Mouse (Mus musculus): ENCODE data around the gene Cox14. TPM values are rescaled to one million over a fixed set of nuclear protein-coding genes. Genes with fewer than 3 reads are reported as not detected.

The Cox14 gene
- total and polyA plus RNA-seq, 3 experiments = 215 to 358 (median 236) TPM

DNA sequence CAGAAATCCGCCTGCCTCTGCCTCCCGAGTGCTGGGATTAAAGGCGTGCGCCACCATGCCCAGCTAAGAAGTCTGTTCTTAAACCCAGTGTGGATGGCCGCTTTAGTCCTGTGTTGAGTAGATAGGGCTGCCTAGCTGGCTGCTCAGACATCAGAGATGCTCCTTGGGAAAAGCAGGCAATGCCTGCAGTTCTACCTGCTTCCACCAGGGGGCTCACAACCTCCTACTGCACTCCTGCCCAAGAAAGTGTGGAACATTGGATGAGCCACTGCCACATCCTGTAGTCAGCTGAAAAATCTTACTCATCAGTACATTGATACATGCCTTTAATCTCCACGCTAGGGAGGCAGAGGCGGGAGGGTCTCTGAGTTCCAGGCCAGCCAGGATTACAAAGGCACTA lies 10.6 kb upstream of the Cox14 start:
- no peaks in the 10 kb centered on the region for H3K27me3 ChIP-seq (ENCODE audit: control insufficient read depth, insufficient read depth, low read length)
- no peak overlapping the region for H3K4me3 ChIP-seq
- H3K27ac ChIP-seq = no peak overlapping the region
- no peaks in the 10 kb centered on the region for H3K79me2 ChIP-seq (replicated peaks; ENCODE audit: control insufficient read depth, insufficient read depth, low read length)
- TF ChIP-seq CTCF (IDR thresholded peaks at IDR 0.05) (peak; percentile 93), POLR2A (IDR thresholded peaks at IDR 0.05; ENCODE audit: insufficient read depth, low read depth, low read length) (no peak), EP300 (IDR thresholded peaks at IDR 0.05; ENCODE audit: insufficient read depth, low read depth, low read length) (peak; percentile 90)
- no peak overlapping the region for H3K9ac ChIP-seq (ENCODE audit: low read depth, low read length)
- WGBS = 47% methylated on average over 7 of the region's 7 CpGs
- DNase-seq = peak; percentile 79 to 80
- no peaks in the 10 kb centered on the region for H3K36me3 ChIP-seq (ENCODE audit: control insufficient read depth, insufficient read depth, low read length)
- intact Hi-C loops (cut with DNase I) = loop anchor here (1.0 to 5.0 kb wide), 2 partner anchors 63 to 192 kb away; no protein-coding TSS in a partner anchor
- H3K4me1 ChIP-seq (ENCODE audit: control insufficient read depth, insufficient read depth, low read length) = peaks cover 6% of the 10 kb centered on the region

DNA sequence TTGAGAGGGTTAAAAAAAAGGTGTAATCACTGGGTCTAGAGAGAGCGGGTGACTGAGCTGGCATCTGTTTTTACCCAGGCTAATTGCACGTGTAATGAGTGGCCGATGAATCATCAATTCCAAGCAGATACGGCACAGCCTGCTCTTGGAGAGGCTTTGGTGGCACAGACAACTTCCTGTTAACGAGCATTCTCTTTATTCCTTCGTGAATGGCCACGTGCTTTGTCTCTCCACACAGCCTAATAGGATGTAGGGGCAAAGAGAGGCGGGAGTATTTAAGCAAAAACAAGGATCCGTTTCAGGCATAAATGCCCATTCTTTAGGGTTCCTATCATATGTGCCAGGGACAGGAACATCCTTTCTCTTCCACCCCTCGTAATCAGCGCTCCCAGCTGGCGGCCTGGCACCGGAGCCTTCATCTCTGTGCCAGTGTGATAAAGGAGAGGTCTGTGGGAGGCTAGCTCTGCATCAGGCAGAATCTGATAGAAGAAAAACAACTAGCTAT lies 10.0 kb upstream of the Cox14 start:
- Histone ChIP-seq H3K4me1 (ENCODE audit: control insufficient read depth, insufficient read depth, low read length) (peaks cover 6% of the 10 kb centered on the region), H3K36me3 (ENCODE audit: control insufficient read depth, insufficient read depth, low read length) (no peaks in the 10 kb centered on the region), H3K79me2 (replicated peaks; ENCODE audit: control insufficient read depth, insufficient read depth, low read length) (no peaks in the 10 kb centered on the region), H3K4me3 (no peak overlapping the region), H3K27ac (no peak overlapping the region), H3K27me3 (ENCODE audit: control insufficient read depth, insufficient read depth, low read length) (no peaks in the 10 kb centered on the region), H3K9ac (ENCODE audit: low read depth, low read length) (no peak overlapping the region)
- 39% methylated on average over 13 of the region's 13 CpGs for WGBS
- no peak for DNase-seq
- intact Hi-C loops (cut with DNase I) = loop anchor here (1.0 kb wide), 1 partner anchor 63 kb away; no protein-coding TSS in a partner anchor
- no peak for TF ChIP-seq EP300 (IDR thresholded peaks at IDR 0.05; ENCODE audit: insufficient read depth, low read depth, low read length)
- TF ChIP-seq CTCF (IDR thresholded peaks at IDR 0.05) = no peak
- no peak for TF ChIP-seq POLR2A (IDR thresholded peaks at IDR 0.05; ENCODE audit: insufficient read depth, low read depth, low read length)

- Histone ChIP-seq H3K36me3 (ENCODE audit: control insufficient read depth, insufficient read depth, low read length) (no peaks in the 10 kb centered on the region), H3K4me1 (ENCODE audit: control insufficient read depth, insufficient read depth, low read length) (peaks cover 6% of the 10 kb centered on the region), H3K4me3 (no peak overlapping the region), H3K27me3 (ENCODE audit: control insufficient read depth, insufficient read depth, low read length) (no peaks in the 10 kb centered on the region), H3K9ac (ENCODE audit: low read depth, low read length) (0 out of 2 replicates have a peak overlapping the region, but pooled peaks have one; percentile 21), H3K79me2 (replicated peaks; ENCODE audit: control insufficient read depth, insufficient read depth, low read length) (no peaks in the 10 kb centered on the region), H3K27ac (no peak overlapping the region)
- TF ChIP-seq CTCF (IDR thresholded peaks at IDR 0.05) = no peak
- TF ChIP-seq POLR2A (IDR thresholded peaks at IDR 0.05; ENCODE audit: insufficient read depth, low read depth, low read length) = no peak
- no peak for TF ChIP-seq EP300 (IDR thresholded peaks at IDR 0.05; ENCODE audit: insufficient read depth, low read depth, low read length)
- intact Hi-C loops (cut with DNase I) = loop anchor here (1.0 kb wide), 1 partner anchor 62 kb away; no protein-coding TSS in a partner anchor
- no peak for DNase-seq
- WGBS = 57% methylated on average over 11 of the region's 11 CpGs
Measured at GRCm38 (mm10) chr15:99715982-99716746, 9.3 kb upstream of the Cox14 start.

GRCm38 (mm10) chr15:99716814-99717213 lies 8.6 kb upstream of the Cox14 start:
- Histone ChIP-seq H3K4me3 (no peak overlapping the region), H3K27ac (no peak overlapping the region), H3K79me2 (replicated peaks; ENCODE audit: control insufficient read depth, insufficient read depth, low read length) (no peaks in the 10 kb centered on the region), H3K36me3 (ENCODE audit: control insufficient read depth, insufficient read depth, low read length) (no peaks in the 10 kb centered on the region), H3K4me1 (ENCODE audit: control insufficient read depth, insufficient read depth, low read length) (peaks cover 6% of the 10 kb centered on the region), H3K27me3 (ENCODE audit: control insufficient read depth, insufficient read depth, low read length) (no peaks in the 10 kb centered on the region), H3K9ac (ENCODE audit: low read depth, low read length) (no peak overlapping the region)
- no peak for TF ChIP-seq CTCF (IDR thresholded peaks at IDR 0.05)
- TF ChIP-seq POLR2A (IDR thresholded peaks at IDR 0.05; ENCODE audit: insufficient read depth, low read depth, low read length) = no peak
- no peak for TF ChIP-seq EP300 (IDR thresholded peaks at IDR 0.05; ENCODE audit: insufficient read depth, low read depth, low read length)
- WGBS = 76% methylated on average over 12 of the region's 12 CpGs
- intact Hi-C loops (cut with DNase I) = no loop called here
- no peak for DNase-seq

DNA sequence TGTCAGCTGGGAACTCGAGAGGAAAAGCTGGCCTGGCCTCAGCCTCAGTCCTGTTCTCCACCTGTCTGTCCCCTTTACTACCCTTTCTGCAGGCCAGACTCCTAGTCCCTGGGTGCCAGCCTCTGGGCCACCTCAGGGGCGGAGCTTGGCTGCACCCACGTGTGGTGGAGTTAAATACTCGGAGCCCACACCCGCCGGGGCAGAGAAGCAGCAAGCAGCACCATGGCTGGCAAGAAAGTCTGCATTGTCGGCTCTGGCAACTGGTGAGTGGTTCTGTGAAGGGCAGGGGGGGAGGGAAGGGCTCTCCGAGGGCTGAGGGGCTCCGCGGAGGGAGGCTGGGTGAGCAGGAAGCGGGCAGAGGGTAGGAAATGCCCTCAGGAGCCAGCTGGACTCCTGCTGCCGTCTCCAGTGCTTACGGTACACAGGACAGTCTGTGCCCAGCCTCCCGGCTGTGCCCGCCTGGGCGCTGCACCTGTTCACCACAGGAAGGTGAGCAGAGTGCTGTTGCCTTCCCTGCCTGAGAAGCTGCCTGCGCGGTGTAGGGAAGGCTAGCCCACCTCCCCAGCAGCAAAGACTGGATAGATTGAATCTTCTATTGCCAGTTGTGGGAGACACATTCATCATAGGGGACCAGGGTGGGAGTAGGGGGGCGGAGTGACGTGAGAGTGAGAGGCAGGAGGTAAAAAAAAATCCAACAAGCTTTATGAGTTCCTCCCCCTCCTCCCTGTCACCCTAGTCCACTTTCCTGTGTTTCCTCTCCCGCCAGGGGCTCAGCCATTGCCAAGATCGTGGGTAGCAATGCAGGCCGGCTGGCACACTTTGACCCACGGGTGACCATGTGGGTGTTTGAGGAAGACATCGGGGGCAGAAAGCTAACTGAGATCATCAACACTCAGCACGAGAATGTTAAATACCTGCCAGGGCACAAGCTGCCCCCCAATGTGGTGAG lies 7.8 kb upstream of the Cox14 start, which contains the start of gene Gpd1:
TSS of gene Gpd1 (plus strand) at position 130 of the 949 bp plus-strand sequence.
- peak within 1 kb of the TSS; percentile 32 for H3K9ac ChIP-seq (ENCODE audit: low read depth, low read length)
- H3K27ac ChIP-seq = peak within 1 kb of the TSS; percentile 61
- H3K4me3 ChIP-seq = peak within 1 kb of the TSS; percentile 30; the same call in 1 of the 2 replicates
- H3K27me3 ChIP-seq (ENCODE audit: control insufficient read depth, insufficient read depth, low read length) = no peaks in the 10 kb centered on the region
- intact Hi-C loops (cut with DNase I) = no loop called here
- H3K36me3 ChIP-seq (ENCODE audit: control insufficient read depth, insufficient read depth, low read length) = no peaks in the 10 kb centered on the region
- DNase-seq = peak; percentile 58 to 73
- WGBS = 52% methylated on average over 26 of the region's 26 CpGs
- TF ChIP-seq POLR2A (IDR thresholded peaks at IDR 0.05; ENCODE audit: insufficient read depth, low read depth, low read length) (peak; percentile 83), CTCF (IDR thresholded peaks at IDR 0.05) (no peak), EP300 (IDR thresholded peaks at IDR 0.05; ENCODE audit: insufficient read depth, low read depth, low read length) (no peak)
- H3K4me1 ChIP-seq (ENCODE audit: control insufficient read depth, insufficient read depth, low read length) = peaks cover 6% of the 10 kb centered on the region
- no peaks in the 10 kb centered on the region for H3K79me2 ChIP-seq (replicated peaks; ENCODE audit: control insufficient read depth, insufficient read depth, low read length)

Data from heart, adult 2 months (tissue).